Mouse (Mus musculus) lung, postnatal 0 days (tissue): Measurements from ENCODE around the gene Atad2b. TPM values are rescaled to one million over a fixed set of nuclear protein-coding genes. Genes with fewer than 3 reads are reported as not detected.

Experiments used
- ATAC-seq: fragments of 200-750 bp; cut with Nextera tagmentation; 2 replicates; pipeline ENCODE4 v1.8.0; 2017; ENCODE audit warnings: moderate library complexity
- DNase-seq: peaks from one replicate; pipeline ENCODE4 v3.0.0-alpha.2; 2016; ENCODE audit warnings: low spot score
- H3K27ac ChIP-seq: fragments of 300-500 bp; sonication (generic); 2 replicates; pipeline ENCODE4 v1.5.1; 2014; ENCODE audit warnings: antibody characterized with exemption, mild to moderate bottlenecking, low read length, mixed read lengths
- H3K27me3 ChIP-seq: fragments of 300-500 bp; sonication (generic); replicated peaks from 2 replicates; pipeline ENCODE4 v1.6.1; 2014; ENCODE audit warnings: low read length, mixed read lengths; ENCODE audit not compliant: insufficient read depth
- H3K36me3 ChIP-seq: fragments of 300-500 bp; sonication (generic); 2 replicates; pipeline ENCODE4 v1.6.1; 2014; ENCODE audit warnings: low read length, mixed read lengths; ENCODE audit not compliant: insufficient read depth
- H3K4me1 ChIP-seq: fragments of 300-500 bp; sonication (generic); 2 replicates; pipeline ENCODE4 v1.6.1; 2014; ENCODE audit warnings: antibody characterized with exemption, low read depth, low read length, mixed read lengths; ENCODE audit not compliant: insufficient read depth
- H3K4me2 ChIP-seq: fragments of 300-500 bp; sonication (generic); replicated peaks from 2 replicates; pipeline ENCODE4 v1.6.1; 2014; ENCODE audit warnings: low read depth, mild to moderate bottlenecking, low read length, moderate library complexity, mixed read lengths
- H3K4me3 ChIP-seq: fragments of 300-500 bp; sonication (generic); 2 replicates; pipeline ENCODE4 v1.5.1; 2014; ENCODE audit warnings: low read depth, low read length
- H3K9ac ChIP-seq: fragments of 300-500 bp; sonication (generic); replicated peaks from 2 replicates; pipeline ENCODE4 v1.6.1; 2014; ENCODE audit warnings: low read depth, mild to moderate bottlenecking
- H3K9me3 ChIP-seq: fragments of 300-500 bp; sonication (generic); 2 replicates; pipeline ENCODE4 v1.6.1; 2016; ENCODE audit warnings: low read length, mixed read lengths
- CTCF ChIP-seq: IDR thresholded peaks from 2 replicates; pipeline ENCODE4 v1.5.1; 2016; ENCODE audit warnings: antibody characterized with exemption, mild to moderate bottlenecking
- EP300 ChIP-seq: IDR thresholded peaks from 2 replicates; pipeline ENCODE4 v1.6.1; 2016; ENCODE audit warnings: antibody characterized with exemption, mild to moderate bottlenecking, control low read depth
- WGBS: fragments of 180-500 bp; shearing (Covaris S2); extraction: QIAGEN DNeasy Blood & Tissue Kit; methylation state at CpG from one replicate; pipeline ENCODE4 v1.1.7; 2014; 5-methylcytosine and 5-hydroxymethylcytosine counted together
- polyA plus RNA-seq: library from polyadenylated mRNA; unstranded; fragments of >200 nt; fragmentation: Nextera tagmentation; extraction: Ambion mirVana; gene quantifications from 2 replicates; pipeline ENCODE4 v1.2.1, GENCODE M21; 2015

Gene Atad2b
- polyA plus RNA-seq, 1 experiment from 2014 or later: 8.8 TPM

- no peak for TF ChIP-seq CTCF
- TF ChIP-seq EP300: no peak
- Histone ChIP-seq H3K9ac (no peak overlapping the region), H3K36me3 (no peaks in the 10 kb centered on the region), H3K27me3 (no peaks in the 10 kb centered on the region), H3K27ac (no peak overlapping the region), H3K4me3 (no peak overlapping the region), H3K4me2 (no peak overlapping the region), H3K9me3 (no peaks in the 10 kb centered on the region), H3K4me1 (peaks cover 4% of the 10 kb centered on the region; the same call in 1 of the 2 replicates)
- ATAC-seq (no peak), DNase-seq (no peak)
- 92% methylated on average over 5 of the region's 5 CpGs for WGBS
Measured at GRCm38 (mm10) chr12:5084714-5085113, 167.6 kb downstream of the Atad2b start.

- 25% methylated on average over 10 of the region's 10 CpGs for WGBS
- H3K36me3 ChIP-seq: no peaks in the 10 kb centered on the region
- H3K4me3 ChIP-seq: no peak overlapping the region
- DNase-seq (peak; percentile 88), ATAC-seq (peak; percentile 70)
- H3K9ac ChIP-seq: no peak overlapping the region
- no peaks in the 10 kb centered on the region for H3K9me3 ChIP-seq
- no peak overlapping the region for H3K27ac ChIP-seq
- peaks cover 4% of the 10 kb centered on the region; the same call in 1 of the 2 replicates for H3K4me1 ChIP-seq
- TF ChIP-seq EP300 (no peak), CTCF (no peak)
- peak overlapping the region; percentile 6; the same call in 1 of the 2 replicates for H3K4me2 ChIP-seq
- H3K27me3 ChIP-seq: no peaks in the 10 kb centered on the region
Measured at GRCm38 (mm10) chr12:5087787-5088519, 170.8 kb downstream of the Atad2b start.

- H3K9me3 ChIP-seq: no peaks in the 10 kb centered on the region
- TF ChIP-seq EP300: no peak
- TF ChIP-seq CTCF: no peak
- no peaks in the 10 kb centered on the region for H3K27me3 ChIP-seq
- ATAC-seq (no peak), DNase-seq (no peak)
- WGBS: 28% methylated on average over 1 of the region's 1 CpGs
- H3K27ac ChIP-seq: no peak overlapping the region
- no peak overlapping the region for H3K9ac ChIP-seq
- H3K4me3 ChIP-seq: no peak overlapping the region
- H3K36me3 ChIP-seq: no peaks in the 10 kb centered on the region
- peaks cover 4% of the 10 kb centered on the region; the same call in 1 of the 2 replicates for H3K4me1 ChIP-seq
- no peak overlapping the region for H3K4me2 ChIP-seq
Measured at GRCm38 (mm10) chr12:5088639-5089038, 171.5 kb downstream of the Atad2b start.

Other genes starting within 250 kb of the Atad2b start
- gene Fam228a, start 178.9 kb upstream of the Atad2b start, polyA plus RNA-seq: 0.06 and 0.08 TPM in 2 replicates
- gene Pfn4, start 148.3 kb upstream of the Atad2b start, polyA plus RNA-seq: 1.1 and 1.3 TPM in 2 replicates
- gene Fam228b, start 148.1 kb upstream of the Atad2b start, polyA plus RNA-seq: 1.1 and 1.2 TPM in 2 replicates
- gene Sf3b6, start 99.8 kb upstream of the Atad2b start, polyA plus RNA-seq: 183 and 204 TPM in 2 replicates
- 13.7 and 15.3 TPM in 2 replicates for gene Fkbp1b, start 75.8 kb upstream of the Atad2b start, polyA plus RNA-seq
- 11.1 and 11.8 TPM in 2 replicates for gene Wdcp, start 74.0 kb upstream of the Atad2b start, polyA plus RNA-seq
- 2.5 TPM in 2 replicates for gene Mfsd2b, start 43.0 kb upstream of the Atad2b start, polyA plus RNA-seq
- 30.9 and 32.6 TPM in 2 replicates for gene Ubxn2a, start 9.6 kb upstream of the Atad2b start, polyA plus RNA-seq